Mouse (Mus musculus) limb, embryonic 14.5 days (tissue): ENCODE data around the gene Aup1. TPM values are rescaled to one million over a fixed set of nuclear protein-coding genes. Genes with fewer than 3 reads are reported as not detected.
A peak's percentile ranks its signal among the peaks of the same experiment; 100 is the strongest.

Experiments
- ATAC-seq: fragments of 200-750 bp; cut with Nextera tagmentation; 2 replicates; pipeline ENCODE4 v1.8.0; 2017; ENCODE audit warnings: low read depth, moderate number of reproducible peaks, moderate TSS enrichment; ENCODE audit not compliant: low FRiP score
- DNase-seq: peaks from one replicate; pipeline ENCODE4 v3.0.0-alpha.2; 2015; ENCODE audit warnings: low spot score
- H3K27ac ChIP-seq: fragments of 300-500 bp; sonication (generic); replicated peaks from 2 replicates; pipeline ENCODE4 v1.5.1; 2014; ENCODE audit warnings: low read depth, mild to moderate bottlenecking, low read length, moderate library complexity, mixed read lengths
- H3K27me3 ChIP-seq: fragments of 300-500 bp; sonication (generic); 2 replicates; pipeline ENCODE4 v1.6.1; 2014; ENCODE audit warnings: low read length, mixed read lengths; ENCODE audit not compliant: control insufficient read depth, insufficient read depth
- H3K36me3 ChIP-seq: fragments of 300-500 bp; sonication (generic); 2 replicates; pipeline ENCODE4 v1.6.1; 2014; ENCODE audit warnings: mild to moderate bottlenecking, low read length, moderate library complexity, mixed read lengths; ENCODE audit not compliant: control insufficient read depth, insufficient read depth
- H3K4me1 ChIP-seq: fragments of 300-500 bp; sonication (generic); 2 replicates; pipeline ENCODE4 v1.6.1; 2014; ENCODE audit warnings: antibody characterized with exemption, low read length, mixed read lengths; ENCODE audit not compliant: control insufficient read depth, insufficient read depth
- H3K4me2 ChIP-seq: fragments of 300-500 bp; sonication (generic); replicated peaks from 2 replicates; pipeline ENCODE4 v1.6.1; 2014; ENCODE audit warnings: low read depth, mild to moderate bottlenecking, low read length, moderate library complexity; ENCODE audit not compliant: severe bottlenecking
- H3K4me3 ChIP-seq: fragments of 300-500 bp; sonication (generic); replicated peaks from 2 replicates; pipeline ENCODE4 v1.5.1; 2014; ENCODE audit warnings: low read length
- H3K9ac ChIP-seq: fragments of 300-500 bp; sonication (generic); 2 replicates; pipeline ENCODE4 v1.6.1; 2014; ENCODE audit warnings: mild to moderate bottlenecking, low read depth, low read length, moderate library complexity; ENCODE audit not compliant: severe bottlenecking
- H3K9me3 ChIP-seq: fragments of 300-500 bp; sonication (generic); 2 replicates; pipeline ENCODE4 v1.6.1; 2016; ENCODE audit warnings: low read length; ENCODE audit not compliant: control insufficient read depth
- POLR2A ChIP-seq: fragments of 200-500 bp; IDR thresholded peaks from 2 replicates; pipeline ENCODE4 v1.8.0; 2012; ENCODE audit warnings: inconsistent platforms, mild to moderate bottlenecking, moderate library complexity, borderline replicate concordance; ENCODE audit not compliant: insufficient read depth, insufficient read length; ENCODE audit errors: extremely low read depth
- WGBS: fragments of 180-500 bp; shearing (Covaris S2); extraction: QIAGEN DNeasy Blood & Tissue Kit; methylation state at CpG from one replicate; pipeline ENCODE4 v1.1.7; 2014; 5-methylcytosine and 5-hydroxymethylcytosine counted together
- polyA plus RNA-seq, 2 experiments: library from polyadenylated mRNA; depleted of rRNA in 1 of 2; stranded (reverse) in 1 of 2; unstranded in 1 of 2; fragments of >200 nt; fragmentation: Nextera tagmentation in 1 of 2; extraction: Ambion mirVana in 1 of 2; gene quantifications; 2 replicates each; pipeline versions ENCODE4 v1.2.1 to v1.2.3; 2012 to 2014

Aup1 gene
- polyA plus RNA-seq, 2 experiments, result 131 to 331 TPM

GRCm38 (mm10) chr6:83068221-83068620 lies 13.9 kb downstream of the Aup1 start:
- H3K36me3 ChIP-seq, result no peaks in the 10 kb centered on the region
- H3K27me3 ChIP-seq, result peaks cover 95% of the 10 kb centered on the region
- WGBS, result 6% methylated on average over 8 of the region's 8 CpGs
- no peaks in the 10 kb centered on the region for H3K4me1 ChIP-seq
- no peak for TF ChIP-seq POLR2A
- DNase-seq (no peak), ATAC-seq (no peak)
- H3K9ac ChIP-seq, result no peak overlapping the region
- no peak overlapping the region for H3K4me3 ChIP-seq
- no peaks in the 10 kb centered on the region for H3K9me3 ChIP-seq
- H3K4me2 ChIP-seq, result no peak overlapping the region
- H3K27ac ChIP-seq, result no peak overlapping the region

GRCm38 (mm10) chr6:83068706-83069487 lies 14.6 kb downstream of the Aup1 start:
- Histone ChIP-seq H3K27ac (no peak overlapping the region), H3K4me2 (no peak overlapping the region; the same call in 1 of the 2 replicates), H3K4me1 (no peaks in the 10 kb centered on the region), H3K9me3 (no peaks in the 10 kb centered on the region), H3K27me3 (peaks cover 95% of the 10 kb centered on the region), H3K4me3 (peak overlapping the region; percentile 16), H3K36me3 (no peaks in the 10 kb centered on the region), H3K9ac (no peak overlapping the region)
- DNase-seq (no peak), ATAC-seq (no peak)
- 2% methylated on average over 56 of the region's 81 CpGs for WGBS
- TF ChIP-seq POLR2A, result no peak

- Histone ChIP-seq H3K4me2 (peak overlapping the region; percentile 32), H3K9ac (0 out of 2 replicates have a peak overlapping the region, but pooled peaks have one; percentile 12), H3K36me3 (no peaks in the 10 kb centered on the region), H3K4me3 (peak overlapping the region; percentile 17), H3K27ac (no peak overlapping the region), H3K4me1 (no peaks in the 10 kb centered on the region), H3K9me3 (no peaks in the 10 kb centered on the region), H3K27me3 (peaks cover 95% of the 10 kb centered on the region)
- under 1% methylated on average over 50 of the region's 69 CpGs for WGBS
- TF ChIP-seq POLR2A, result no peak
- DNase-seq, result no peak
- no peak for ATAC-seq
Measured at GRCm38 (mm10) chr6:83069488-83070246, 15.3 kb downstream of the Aup1 start.

- Histone ChIP-seq H3K27ac (no peak within 1 kb of the TSS), H3K4me1 (no peaks in the 10 kb centered on the region), H3K36me3 (no peaks in the 10 kb centered on the region), H3K4me2 (peak within 1 kb of the TSS; percentile 32), H3K9me3 (no peaks in the 10 kb centered on the region), H3K4me3 (peak within 1 kb of the TSS; percentile 17), H3K9ac (0 out of 2 replicates have a peak within 1 kb of the TSS, but pooled peaks have one; percentile 12), H3K27me3 (peaks cover 93% of the 10 kb centered on the region)
- DNase-seq (no peak), ATAC-seq (no peak)
- WGBS, result 0% methylated on average over 9 of the region's 10 CpGs
- TF ChIP-seq POLR2A, result no peak
Measured at GRCm38 (mm10) chr6:83070247-83070310, 15.8 kb downstream of the Aup1 start, which contains the start of gene Tlx2. Gene Tlx2, minus strand, starts transcription at chr6:83070293.

- Histone ChIP-seq H3K9me3 (no peaks in the 10 kb centered on the region), H3K27me3 (peaks cover 92% of the 10 kb centered on the region), H3K4me3 (peak overlapping the region; percentile 17), H3K27ac (no peak overlapping the region), H3K4me1 (no peaks in the 10 kb centered on the region), H3K9ac (0 out of 2 replicates have a peak overlapping the region, but pooled peaks have one; percentile 12), H3K36me3 (no peaks in the 10 kb centered on the region), H3K4me2 (peak overlapping the region; percentile 32)
- DNase-seq (no peak), ATAC-seq (no peak)
- WGBS, result 2% methylated on average over 51 of the region's 58 CpGs
- no peak for TF ChIP-seq POLR2A
Measured at GRCm38 (mm10) chr6:83070311-83071219, 16.2 kb downstream of the Aup1 start.
